Mouse (Mus musculus) gastrocnemius, postnatal 10 days (tissue): ENCODE results near the gene Tmem91. TPM values are rescaled to one million over a fixed set of nuclear protein-coding genes. Genes with fewer than 3 reads are reported as not detected.

ENCODE experiments used
- DNase-seq: peaks from one replicate; pipeline ENCODE4 v3.0.0; 2021; ENCODE audit warnings: mixed read lengths
- total RNA-seq, 2 experiments: library from RNA; stranded (reverse); gene quantifications; 2 replicates each; pipeline ENCODE4 v1.2.3; 2021

The Tmem91 gene
- total RNA-seq, 2 experiments from 2014 or later, result 0.45 to 0.47 TPM

- no peak for DNase-seq
Measured at GRCm38 (mm10) chr7:25625594-25626250, 49.2 kb downstream of the Tmem91 start.

GRCm38 (mm10) chr7:25624851-25625250 lies 50.1 kb downstream of the Tmem91 start:
- DNase-seq, result no peak

- DNase-seq, result no peak
Measured at GRCm38 (mm10) chr7:25623857-25624370, 51.1 kb downstream of the Tmem91 start.

- peak; percentile 2 for DNase-seq
Measured at GRCm38 (mm10) chr7:25620751-25621150, 54.2 kb downstream of the Tmem91 start.

- DNase-seq, result peak; percentile 1
Measured at GRCm38 (mm10) chr7:25620101-25620500, 54.9 kb downstream of the Tmem91 start.

- no peak for DNase-seq
Measured at GRCm38 (mm10) chr7:25619722-25619991, 55.3 kb downstream of the Tmem91 start.

Other genes with a start within 250 kb of the Tmem91 start
- gene Ceacam1, start 197.6 kb downstream of the Tmem91 start, total RNA-seq, result 1 to 10 TPM; 4.9 to 7.8 TPM
- under 1 TPM; 0.35 to 0.75 TPM for gene Ceacam2, start 135.3 kb downstream of the Tmem91 start, total RNA-seq
- not detected for gene Erich4, start 59.3 kb downstream of the Tmem91 start, total RNA-seq
- 10 to 100 TPM; 24.8 to 24.9 TPM for gene Dmac2, start 55.8 kb downstream of the Tmem91 start, total RNA-seq
- gene B3gnt8, start 48.5 kb downstream of the Tmem91 start, total RNA-seq, result 1 to 10 TPM; 1.9 to 2.5 TPM
- gene Bckdha, start 16.2 kb downstream of the Tmem91 start, total RNA-seq, result 10 to 100 TPM; 51.9 to 60.8 TPM
- gene Exosc5, start 16.0 kb downstream of the Tmem91 start, total RNA-seq, result 10 to 100 TPM; 23.6 to 26.0 TPM
- 10 to 100 TPM; 10.5 to 10.9 TPM for gene B9d2, start 5.6 kb upstream of the Tmem91 start, total RNA-seq
- 10 to 100 TPM; 15.2 to 25.6 TPM for gene Tgfb1, start 11.8 kb upstream of the Tmem91 start, total RNA-seq
- gene Ccdc97, start 43.9 kb upstream of the Tmem91 start, total RNA-seq, result 10 to 100 TPM; 31.9 to 39.6 TPM
- 10 to 100 TPM; 91.8 to 98.1 TPM for gene Hnrnpul1, start 79.6 kb upstream of the Tmem91 start, total RNA-seq
- 100 to 1,000 TPM in 1 of 2 experiments, 10 to 100 TPM in 1; 89.3 to 110 TPM for gene Axl, start 113.5 kb upstream of the Tmem91 start, total RNA-seq
- gene Cyp2s1, start 141.7 kb upstream of the Tmem91 start, total RNA-seq, result under 1 TPM; 0.27 to 0.52 TPM
- not detected for gene Cyp2b10, start 222.5 kb upstream of the Tmem91 start, total RNA-seq